ENCODE assay signal across 8 mouse cellular contexts in genomic region chr2:152197301-152197712, GRCm38 (mm10). TPM values are rescaled to one million over a fixed set of nuclear protein-coding genes. Genes with fewer than 3 reads are reported as not detected.
DNase-seq lines count a peak whose midpoint lies in the region; ATAC-seq and TF ChIP-seq lines count a peak whose summit lies in the region.

No protein-coding gene starts in this region.

- TF ChIP-seq CTCF in forebrain, postnatal 0 days (IDR thresholded peaks at IDR 0.05; ENCODE audit: low read depth): peak; percentile 93
- peak; percentile 94 for TF ChIP-seq CTCF in layer of hippocampus, adult 2 months (conservative IDR thresholded peaks at IDR 0.05)

- no peaks in the 10 kb centered on the region for H3K9me3 ChIP-seq in forebrain, postnatal 0 days (ENCODE audit: low read length)
- no peaks in the 10 kb centered on the region for H3K9me3 ChIP-seq in hindbrain, embryonic 10.5 days
- no peaks in the 10 kb centered on the region for H3K9me3 ChIP-seq in lung, embryonic 15.5 days

- peak; percentile 60 for DNase-seq in Muller cell, postnatal 12 days (ENCODE audit: inconsistent ontology term)
- peak; percentile 63 to 67 for DNase-seq in cerebellum, adult 18-20 months
- DNase-seq in forebrain, postnatal 0 days: peak; percentile 90
- peak; percentile 78 for DNase-seq in hindbrain, embryonic 10.5 days (ENCODE audit: low spot score)
- peak; percentile 70 to 77 for DNase-seq in layer of hippocampus, adult 2 months (ENCODE audit: low spot score in 2 of 2)
- peak; percentile 34 for DNase-seq in ovary, adult 18-20 months (ENCODE audit: low spot score)
- peak; percentile 74 for DNase-seq in thymus, postnatal 0 days (ENCODE audit: low spot score)

- H3K27ac ChIP-seq in forebrain, postnatal 0 days (ENCODE audit: low read depth, low read length): no peak overlapping the region
- H3K27ac ChIP-seq in hindbrain, embryonic 10.5 days: peak overlapping the region; percentile 53; the same call in 1 of the 2 replicates
- no peak overlapping the region for H3K27ac ChIP-seq in layer of hippocampus, adult 2 months
- no peak overlapping the region for H3K27ac ChIP-seq in lung, embryonic 15.5 days

- H3K4me2 ChIP-seq in forebrain, postnatal 0 days (ENCODE audit: low read depth): no peak overlapping the region
- no peak overlapping the region for H3K4me2 ChIP-seq in lung, embryonic 15.5 days

- H3K27me3 ChIP-seq in forebrain, postnatal 0 days (ENCODE audit: insufficient read depth, low read length): no peaks in the 10 kb centered on the region
- H3K27me3 ChIP-seq in hindbrain, embryonic 10.5 days (ENCODE audit: insufficient read depth, poor library complexity, severe bottlenecking): 0 out of 2 replicates have a peak, but pooled peaks cover 3% of the 10 kb centered on the region
- H3K27me3 ChIP-seq in lung, embryonic 15.5 days: no peaks in the 10 kb centered on the region

- peak; percentile 92 for ATAC-seq in forebrain, postnatal 0 days
- 0 out of 2 replicates have a peak, but pooled peaks have one; percentile 72 for ATAC-seq in lung, embryonic 15.5 days (ENCODE audit: borderline replicate concordance, extremely low read depth, low FRiP score, low TSS enrichment)

- H3K4me3 ChIP-seq in forebrain, postnatal 0 days (ENCODE audit: low read depth, low read length): no peak overlapping the region
- no peak overlapping the region for H3K4me3 ChIP-seq in hindbrain, embryonic 10.5 days
- no peak overlapping the region for H3K4me3 ChIP-seq in layer of hippocampus, adult 2 months
- H3K4me3 ChIP-seq in lung, embryonic 15.5 days: no peak overlapping the region

- H3K9ac ChIP-seq in forebrain, postnatal 0 days: no peak overlapping the region
- no peak overlapping the region for H3K9ac ChIP-seq in lung, embryonic 15.5 days

- 48% methylated on average over 10 of the region's 10 CpGs for WGBS in forebrain, postnatal 0 days
- 48% methylated on average over 10 of the region's 10 CpGs for WGBS in hindbrain, embryonic 10.5 days
- 41% methylated on average over 10 of the region's 10 CpGs for WGBS in lung, embryonic 15.5 days

- no peaks in the 10 kb centered on the region for H3K36me3 ChIP-seq in forebrain, postnatal 0 days (ENCODE audit: insufficient read depth)
- no peaks in the 10 kb centered on the region for H3K36me3 ChIP-seq in hindbrain, embryonic 10.5 days
- H3K36me3 ChIP-seq in lung, embryonic 15.5 days: no peaks in the 10 kb centered on the region

- H3K4me1 ChIP-seq in forebrain, postnatal 0 days (ENCODE audit: insufficient read depth): no peaks in the 10 kb centered on the region
- H3K4me1 ChIP-seq in hindbrain, embryonic 10.5 days (replicated peaks): peaks cover 5% of the 10 kb centered on the region; the same call in 1 of the 2 replicates
- H3K4me1 ChIP-seq in lung, embryonic 15.5 days: no peaks in the 10 kb centered on the region

RNA-seq across cellular contexts. Expression of gene Csnk2a1, which starts 29.3 kb away (rescaled TPM):
- total RNA-seq in forebrain, postnatal 0 days (2014; rRNA removed): 193 and 219 TPM in 2 replicates
- 98.1 and 112 TPM in 2 replicates for polyA plus RNA-seq in forebrain, postnatal 0 days (2015; fragmentation: Nextera tagmentation; extraction: Ambion mirVana)
- 83.7 and 91.3 TPM in 2 replicates for polyA plus RNA-seq in hindbrain, embryonic 10.5 days (2016; fragmentation: Nextera tagmentation; extraction: Ambion mirVana)
- total RNA-seq in layer of hippocampus, adult 2 months (2021): 10 to 100 TPM; 95.3 to 97.7 TPM
- 76.7 and 83.7 TPM in 2 replicates for polyA plus RNA-seq in lung, embryonic 15.5 days (2015; fragmentation: Nextera tagmentation; extraction: Ambion mirVana)
- polyA plus RNA-seq in thymus, postnatal 0 days (2015; fragmentation: Nextera tagmentation; extraction: Ambion mirVana): 105 and 120 TPM in 2 replicates

RNA-seq across cellular contexts. Expression of gene Tcf15, which starts 53.9 kb away (rescaled TPM):
- total RNA-seq in forebrain, postnatal 0 days (2014; rRNA removed): 1.6 TPM in 1 of 2 replicates, not detected in the other
- 0.69 and 1.1 TPM in 2 replicates for polyA plus RNA-seq in forebrain, postnatal 0 days (2015; fragmentation: Nextera tagmentation; extraction: Ambion mirVana)
- polyA plus RNA-seq in hindbrain, embryonic 10.5 days (2016; fragmentation: Nextera tagmentation; extraction: Ambion mirVana): 5.2 and 7.6 TPM in 2 replicates
- 1 to 10 TPM; 2.7 to 5.1 TPM for total RNA-seq in layer of hippocampus, adult 2 months (2021)
- 7.8 and 9.0 TPM in 2 replicates for polyA plus RNA-seq in lung, embryonic 15.5 days (2015; fragmentation: Nextera tagmentation; extraction: Ambion mirVana)
- polyA plus RNA-seq in thymus, postnatal 0 days (2015; fragmentation: Nextera tagmentation; extraction: Ambion mirVana): 2.1 TPM in 2 replicates

Comparison
In these comparisons a context has a peak if more than half of its experiments do, and no peak if none do; other contexts are left out.
1. DNase-seq: peak in every context shown above with its lines; median percentile 90 in forebrain, postnatal 0 days; 78 in hindbrain, embryonic 10.5 days; 74 in thymus, postnatal 0 days; 74 in layer of hippocampus, adult 2 months; 65 in cerebellum, adult 18-20 months; 60 in Muller cell, postnatal 12 days; 34 in ovary, adult 18-20 months.